Comparison of ENCODE assay signal across 9 mouse cellular contexts in genomic region chr3:95310968-95311882, GRCm38 (mm10). TPM values are rescaled to one million over a fixed set of nuclear protein-coding genes. Genes with fewer than 3 reads are reported as not detected.
DNase-seq lines count a peak whose midpoint lies in the region; ATAC-seq lines count a peak whose summit lies in the region.
"Had no signal": no experiment of that assay in that cellular context is flagged by ENCODE, and none has a peak within 500 bp of the region (broad histone marks: within the 10 kb centered on the region; RNA-seq: fewer than 3 reads in every experiment).

No protein-coding gene starts in this region.

- H3K4me1 ChIP-seq in hindbrain, embryonic 10.5 days (replicated peaks) = peaks cover 29% of the 10 kb centered on the region
- H3K4me1 ChIP-seq in hindbrain, embryonic 16.5 days (ENCODE audit: control insufficient read depth, insufficient read depth, low read depth, low read length) = peaks cover 5% of the 10 kb centered on the region

- peak; percentile 67 for DNase-seq in hindbrain, embryonic 10.5 days (ENCODE audit: low spot score)
- peak; percentile 84 for DNase-seq in MN1 (ENCODE audit: low spot score)
- peak; percentile 68 for DNase-seq in cerebellum, adult 8-10 months
- DNase-seq in gastrocnemius, postnatal 36 days = peak; percentile 44 to 59
- peak; percentile 56 to 62 for DNase-seq in left cerebral cortex, postnatal 10 days (ENCODE audit: extremely low spot score in 1 of 2, low spot score in 2 of 2)
- DNase-seq in spleen, postnatal 4 days (ENCODE audit: low spot score in 2 of 2) = peak; percentile 72 to 82

- no peaks in the 10 kb centered on the region for H3K27me3 ChIP-seq in hindbrain, embryonic 10.5 days (ENCODE audit: insufficient read depth, poor library complexity, severe bottlenecking)
- no peaks in the 10 kb centered on the region for H3K27me3 ChIP-seq in hindbrain, embryonic 16.5 days (replicated peaks; ENCODE audit: control insufficient read depth, insufficient read depth, low read length)
- H3K27me3 ChIP-seq: embryonic facial prominence, embryonic 15.5 days had no signal

- ATAC-seq in hindbrain, embryonic 16.5 days = no peak
- peak; percentile 42 for ATAC-seq in megakaryocyte progenitor cell, adult 5-6 weeks (replicated peaks; ENCODE audit: poor library complexity)

- no peak overlapping the region for H3K4me3 ChIP-seq in hindbrain, embryonic 10.5 days
- H3K4me3 ChIP-seq in hindbrain, embryonic 16.5 days (ENCODE audit: low read length) = no peak overlapping the region
- H3K4me3 ChIP-seq: embryonic facial prominence, embryonic 15.5 days had no signal

- H3K4me2 ChIP-seq in hindbrain, embryonic 16.5 days (ENCODE audit: low read length) = no peak overlapping the region
- H3K4me2 ChIP-seq: embryonic facial prominence, embryonic 15.5 days had no signal

- H3K9me3 ChIP-seq in hindbrain, embryonic 10.5 days = no peaks in the 10 kb centered on the region
- no peaks in the 10 kb centered on the region for H3K9me3 ChIP-seq in hindbrain, embryonic 16.5 days (ENCODE audit: control insufficient read depth, low read length)
- H3K9me3 ChIP-seq: embryonic facial prominence, embryonic 15.5 days had no signal

- intact Hi-C loops in gastrocnemius, postnatal 36 days (cut with DNase I) = loop anchor here (5.0 kb wide), 1 partner anchor 81 kb away; no protein-coding TSS in a partner anchor
- intact Hi-C loops in left cerebral cortex, postnatal 10 days (cut with DNase I) = no loop called here

- H3K9ac ChIP-seq in hindbrain, embryonic 16.5 days (ENCODE audit: low read depth, low read length) = no peak overlapping the region
- H3K9ac ChIP-seq: embryonic facial prominence, embryonic 15.5 days had no signal

- WGBS in hindbrain, embryonic 10.5 days = 63% methylated on average over 9 of the region's 9 CpGs
- 62% methylated on average over 9 of the region's 9 CpGs for WGBS in hindbrain, embryonic 16.5 days

- no peak overlapping the region for H3K27ac ChIP-seq in hindbrain, embryonic 10.5 days
- H3K27ac ChIP-seq in hindbrain, embryonic 16.5 days (ENCODE audit: low read depth, low read length) = no peak overlapping the region
- H3K27ac ChIP-seq: embryonic facial prominence, embryonic 15.5 days had no signal

- H3K36me3 ChIP-seq in hindbrain, embryonic 10.5 days = peaks cover under 1% of the 10 kb centered on the region; the same call in 1 of the 2 replicates
- H3K36me3 ChIP-seq in hindbrain, embryonic 16.5 days (ENCODE audit: control insufficient read depth, insufficient read depth, low read length) = no peaks in the 10 kb centered on the region
- H3K36me3 ChIP-seq: embryonic facial prominence, embryonic 15.5 days had no signal

RNA-seq across cellular contexts. Expression of gene Cers2, which starts 3.4 kb away (rescaled TPM):
- 116 and 123 TPM in 2 replicates for polyA plus RNA-seq in hindbrain, embryonic 10.5 days (2016; fragmentation: Nextera tagmentation; extraction: Ambion mirVana)
- 97.4 and 102 TPM in 2 replicates for polyA plus RNA-seq in hindbrain, embryonic 16.5 days (2015; fragmentation: Nextera tagmentation; extraction: Ambion mirVana)
- total RNA-seq in gastrocnemius, postnatal 36 days (2021) = 10 to 100 TPM; 15.9 to 23.3 TPM
- 10 to 100 TPM; 39.2 to 40.3 TPM for total RNA-seq in left cerebral cortex, postnatal 10 days (2021)
- 193 and 203 TPM in 2 replicates for total RNA-seq in megakaryocyte progenitor cell, adult 5-6 weeks (2015)
- 91.3 and 98.4 TPM in 2 replicates for total RNA-seq in megakaryocyte progenitor cell, adult 5-6 weeks (2017)

RNA-seq across cellular contexts. Expression of gene Anxa9, which starts 4.2 kb away (rescaled TPM):
- polyA plus RNA-seq in hindbrain, embryonic 10.5 days (2016; fragmentation: Nextera tagmentation; extraction: Ambion mirVana) = 2.0 and 2.1 TPM in 2 replicates
- polyA plus RNA-seq in hindbrain, embryonic 16.5 days (2015; fragmentation: Nextera tagmentation; extraction: Ambion mirVana) = 0.35 TPM in 2 replicates
- under 1 TPM in 1 of 2 experiments, not detected in 1; 0.64 TPM for total RNA-seq in gastrocnemius, postnatal 36 days (2021)
- total RNA-seq in left cerebral cortex, postnatal 10 days (2021) = under 1 TPM; 0.36 to 0.41 TPM
- 11.2 and 15.9 TPM in 2 replicates for total RNA-seq in megakaryocyte progenitor cell, adult 5-6 weeks (2015)
- total RNA-seq in megakaryocyte progenitor cell, adult 5-6 weeks (2017) = 5.5 and 7.0 TPM in 2 replicates

RNA-seq across cellular contexts. Expression of gene Prune1, which starts 29.3 kb away (rescaled TPM):
- polyA plus RNA-seq in hindbrain, embryonic 10.5 days (2016; fragmentation: Nextera tagmentation; extraction: Ambion mirVana) = 28.2 and 28.6 TPM in 2 replicates
- polyA plus RNA-seq in hindbrain, embryonic 16.5 days (2015; fragmentation: Nextera tagmentation; extraction: Ambion mirVana) = 77.6 and 79.9 TPM in 2 replicates
- total RNA-seq in gastrocnemius, postnatal 36 days (2021) = 10 to 100 TPM; 39.4 to 45.5 TPM
- 10 to 100 TPM; 44.3 to 46.4 TPM for total RNA-seq in left cerebral cortex, postnatal 10 days (2021)
- 14.8 and 15.2 TPM in 2 replicates for total RNA-seq in megakaryocyte progenitor cell, adult 5-6 weeks (2015)
- total RNA-seq in megakaryocyte progenitor cell, adult 5-6 weeks (2017) = 7.8 and 11.8 TPM in 2 replicates

RNA-seq across cellular contexts. Expression of gene Mindy1, which starts 30.1 kb away (rescaled TPM):
- 33.9 and 44.1 TPM in 2 replicates for polyA plus RNA-seq in hindbrain, embryonic 10.5 days (2016; fragmentation: Nextera tagmentation; extraction: Ambion mirVana)
- 35.8 and 36.3 TPM in 2 replicates for polyA plus RNA-seq in hindbrain, embryonic 16.5 days (2015; fragmentation: Nextera tagmentation; extraction: Ambion mirVana)
- 10 to 100 TPM; 21.3 to 23.8 TPM for total RNA-seq in gastrocnemius, postnatal 36 days (2021)
- total RNA-seq in left cerebral cortex, postnatal 10 days (2021) = 10 to 100 TPM; 25.3 to 26.2 TPM
- 30.9 and 33.2 TPM in 2 replicates for total RNA-seq in megakaryocyte progenitor cell, adult 5-6 weeks (2015)
- total RNA-seq in megakaryocyte progenitor cell, adult 5-6 weeks (2017) = 22.7 and 23.6 TPM in 2 replicates

RNA-seq across cellular contexts. Expression of gene Setdb1, which starts 45.8 kb away (rescaled TPM):
- polyA plus RNA-seq in hindbrain, embryonic 10.5 days (2016; fragmentation: Nextera tagmentation; extraction: Ambion mirVana) = 51.7 and 54.4 TPM in 2 replicates
- polyA plus RNA-seq in hindbrain, embryonic 16.5 days (2015; fragmentation: Nextera tagmentation; extraction: Ambion mirVana) = 36.0 and 44.3 TPM in 2 replicates
- 10 to 100 TPM in 1 of 2 experiments, 1 to 10 TPM in 1; 9.5 to 10.5 TPM for total RNA-seq in gastrocnemius, postnatal 36 days (2021)
- 10 to 100 TPM; 46.8 to 47.2 TPM for total RNA-seq in left cerebral cortex, postnatal 10 days (2021)
- total RNA-seq in megakaryocyte progenitor cell, adult 5-6 weeks (2015) = 37.0 and 37.8 TPM in 2 replicates
- total RNA-seq in megakaryocyte progenitor cell, adult 5-6 weeks (2017) = 31.5 and 34.7 TPM in 2 replicates
